Mouse (Mus musculus) forebrain, embryonic 13.5 days (tissue): ENCODE measurements around the gene S100a7a. TPM values are rescaled to one million over a fixed set of nuclear protein-coding genes. Genes with fewer than 3 reads are reported as not detected.

Experiments used
- ATAC-seq: fragments of 200-750 bp; cut with Nextera tagmentation; 2 replicates; pipeline ENCODE4 v1.8.0; 2017
- H3K27ac ChIP-seq: fragments of 300-500 bp; sonication (generic); 2 replicates; pipeline ENCODE4 v1.5.1; 2015; ENCODE audit warnings: inconsistent platforms, mild to moderate bottlenecking, moderate library complexity
- H3K27me3 ChIP-seq: fragments of 300-500 bp; sonication (generic); 2 replicates; pipeline ENCODE4 v1.6.1; 2015; ENCODE audit warnings: mild to moderate bottlenecking, inconsistent platforms
- H3K36me3 ChIP-seq: fragments of 300-500 bp; sonication (generic); 2 replicates; pipeline ENCODE4 v1.6.1; 2015; ENCODE audit warnings: mild to moderate bottlenecking, inconsistent platforms; ENCODE audit not compliant: poor library complexity, severe bottlenecking
- H3K4me1 ChIP-seq: fragments of 300-500 bp; sonication (generic); 2 replicates; pipeline ENCODE4 v1.6.1; 2015; ENCODE audit warnings: inconsistent platforms
- H3K4me2 ChIP-seq: fragments of 300-500 bp; sonication (generic); 2 replicates; pipeline ENCODE4 v1.6.1; 2015; ENCODE audit warnings: inconsistent platforms, mild to moderate bottlenecking, moderate library complexity
- H3K4me3 ChIP-seq: fragments of 300-500 bp; sonication (generic); 2 replicates; pipeline ENCODE4 v1.5.1; 2015; ENCODE audit warnings: mild to moderate bottlenecking, inconsistent platforms
- H3K9ac ChIP-seq: fragments of 300-500 bp; sonication (generic); 2 replicates; pipeline ENCODE4 v1.6.1; 2015; ENCODE audit warnings: mild to moderate bottlenecking, inconsistent platforms
- H3K9me3 ChIP-seq: fragments of 300-500 bp; sonication (generic); replicated peaks from 2 replicates; pipeline ENCODE4 v1.6.1; 2016; ENCODE audit warnings: inconsistent platforms
- WGBS: fragments of 180-500 bp; shearing (Covaris S2); methylation state at CpG from one replicate; pipeline ENCODE4 v1.1.7; 2015; 5-methylcytosine and 5-hydroxymethylcytosine counted together
- polyA plus RNA-seq: library from polyadenylated mRNA; unstranded; fragments of >200 nt; fragmentation: Nextera tagmentation; extraction: Ambion mirVana; gene quantifications from 2 replicates; pipeline ENCODE4 v1.2.1, GENCODE M21; 2015

The S100a7a gene
- polyA plus RNA-seq, 1 experiment from 2014 or later = 0.26 TPM

DNA sequence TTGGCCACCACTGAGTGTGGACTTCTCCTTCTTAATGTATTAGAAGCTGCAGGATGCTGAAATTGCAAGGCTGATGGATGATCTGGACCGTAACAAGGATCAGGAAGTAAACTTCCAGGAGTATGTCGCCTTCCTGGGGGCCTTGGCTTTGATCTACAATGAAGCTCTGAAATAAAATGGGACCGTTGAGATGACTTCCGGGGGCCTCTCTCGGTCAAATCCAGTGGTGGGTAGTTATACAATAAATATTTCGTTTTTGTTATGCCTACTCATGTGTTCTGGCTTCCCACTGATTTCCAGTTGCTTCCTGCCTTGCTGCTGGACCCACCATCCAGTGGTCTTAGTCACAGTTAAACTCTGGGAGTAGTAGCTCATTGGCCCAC, 39.7 kb upstream of the S100a7a start:
- no peaks in the 10 kb centered on the region for H3K9me3 ChIP-seq
- no peak for ATAC-seq

DNA sequence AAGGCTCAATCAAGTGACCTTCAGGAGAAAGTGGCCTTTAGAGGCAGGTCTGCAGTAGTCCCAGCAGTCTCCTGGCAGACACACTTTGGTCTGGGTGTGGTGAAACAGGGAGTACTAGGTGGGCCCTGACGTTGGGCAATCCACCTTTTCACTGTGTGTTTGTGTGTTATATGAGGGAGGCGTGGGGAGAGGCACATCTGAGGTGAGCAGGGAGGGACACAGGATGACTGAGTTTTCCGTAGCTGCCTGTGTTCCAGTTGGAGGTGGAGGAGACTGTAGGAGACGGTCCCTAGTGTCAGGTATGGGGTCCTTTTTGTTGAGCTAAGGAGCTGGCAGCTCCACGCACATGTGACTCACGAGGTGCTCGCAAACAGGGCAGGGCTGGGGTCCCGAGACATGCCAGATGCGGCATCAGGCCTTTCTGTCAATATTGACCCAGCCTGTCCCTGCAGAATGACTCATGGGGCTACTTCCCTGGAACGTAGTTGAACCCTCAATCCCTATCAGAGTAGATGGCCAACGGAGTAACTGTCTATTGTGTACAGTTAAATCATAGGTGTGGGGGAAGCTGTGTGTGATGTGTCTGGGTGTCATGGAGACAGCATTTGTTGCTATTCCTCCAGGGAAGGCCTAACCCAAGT, 39.1 kb upstream of the S100a7a start:
- Histone ChIP-seq H3K27me3 (0 out of 2 replicates have a peak, but pooled peaks cover 7% of the 10 kb centered on the region), H3K4me2 (no peak overlapping the region), H3K9ac (no peak overlapping the region), H3K9me3 (no peaks in the 10 kb centered on the region), H3K4me1 (peaks cover 6% of the 10 kb centered on the region; the same call in 1 of the 2 replicates), H3K4me3 (no peak overlapping the region), H3K27ac (no peak overlapping the region), H3K36me3 (no peaks in the 10 kb centered on the region)
- 86% methylated on average over 11 of the region's 11 CpGs for WGBS
- 0 out of 2 replicates have a peak, but pooled peaks have one; percentile 12 for ATAC-seq

More for the DNA sequence above, 39.7 kb upstream of the S100a7a start:
- Histone ChIP-seq H3K9ac (no peak overlapping the region), H3K36me3 (no peaks in the 10 kb centered on the region), H3K27ac (no peak overlapping the region), H3K4me2 (no peak overlapping the region), H3K4me1 (peaks cover 6% of the 10 kb centered on the region; the same call in 1 of the 2 replicates), H3K4me3 (no peak overlapping the region), H3K27me3 (0 out of 2 replicates have a peak, but pooled peaks cover 7% of the 10 kb centered on the region)
- 86% methylated on average over 6 of the region's 6 CpGs for WGBS

DNA sequence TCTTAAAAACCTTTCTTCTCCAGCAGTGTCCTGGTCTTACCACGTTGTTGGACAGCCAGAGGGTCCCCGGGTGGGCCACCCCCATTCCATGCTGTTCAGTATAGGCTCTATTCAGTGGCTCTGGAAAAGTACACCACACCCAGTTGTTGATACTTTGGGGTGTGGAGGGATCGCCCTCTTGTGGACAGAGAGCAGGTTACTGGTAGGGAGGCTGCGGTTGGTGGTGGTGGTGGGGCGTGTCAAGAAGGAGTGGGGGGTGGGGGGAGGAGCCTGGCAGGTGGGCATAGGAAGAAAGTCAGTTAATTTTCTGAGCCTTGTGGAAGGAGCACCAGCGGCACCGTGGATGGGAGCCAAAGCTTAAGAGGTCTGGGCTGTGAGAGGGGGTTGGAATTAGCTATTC, 38.4 kb upstream of the S100a7a start:
- H3K4me3 ChIP-seq = no peak overlapping the region
- peak; percentile 72 for ATAC-seq
- H3K4me2 ChIP-seq = no peak overlapping the region
- H3K9me3 ChIP-seq = no peaks in the 10 kb centered on the region
- no peaks in the 10 kb centered on the region for H3K36me3 ChIP-seq
- H3K27me3 ChIP-seq = 0 out of 2 replicates have a peak, but pooled peaks cover 7% of the 10 kb centered on the region
- H3K27ac ChIP-seq = no peak overlapping the region
- peaks cover 6% of the 10 kb centered on the region; the same call in 1 of the 2 replicates for H3K4me1 ChIP-seq
- no peak overlapping the region for H3K9ac ChIP-seq
- WGBS = 7% methylated on average over 7 of the region's 7 CpGs

DNA sequence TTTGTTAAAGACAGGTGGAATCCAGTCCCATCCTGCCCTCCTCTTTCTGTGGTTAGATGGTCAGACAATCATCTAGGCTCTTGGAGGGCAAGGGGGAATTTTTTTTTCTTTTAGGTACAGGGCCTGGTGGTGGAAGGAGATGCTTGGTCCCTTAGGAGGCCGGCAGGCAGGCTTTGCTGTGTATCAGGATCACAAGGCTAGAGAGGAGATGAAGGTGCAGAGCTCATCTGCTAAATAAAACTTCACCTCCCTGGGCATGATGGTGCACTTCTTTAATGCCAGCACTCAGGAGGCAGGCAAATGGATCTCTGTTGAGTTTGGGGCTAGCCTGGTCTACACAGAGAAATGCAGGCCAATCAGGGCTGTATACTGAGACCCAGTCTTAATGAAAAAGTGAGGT, 37.9 kb upstream of the S100a7a start:
- H3K4me1 ChIP-seq = peaks cover 6% of the 10 kb centered on the region; the same call in 1 of the 2 replicates

DNA sequence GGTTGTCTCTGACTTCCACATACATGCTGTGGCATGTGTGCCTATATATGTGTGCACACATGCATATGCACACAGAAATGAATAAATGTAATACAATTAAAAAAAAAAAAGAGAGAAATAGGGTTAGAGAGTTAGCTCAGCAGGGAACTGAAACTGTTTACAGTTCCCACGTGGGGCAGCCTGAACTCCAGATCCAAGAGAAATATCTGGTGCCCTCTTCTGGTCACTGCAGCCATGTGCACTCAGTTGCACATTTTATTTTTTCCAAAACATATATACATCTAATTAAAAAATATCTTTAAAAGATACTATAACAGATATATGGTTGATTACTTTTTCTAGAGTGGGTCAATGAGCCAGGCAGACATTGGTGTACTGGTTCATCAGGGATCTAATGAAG, 36.2 kb upstream of the S100a7a start:
- no peak overlapping the region for H3K27ac ChIP-seq
- no peak overlapping the region for H3K4me3 ChIP-seq
- no peaks in the 10 kb centered on the region for H3K9me3 ChIP-seq
- 0 out of 2 replicates have a peak, but pooled peaks cover 7% of the 10 kb centered on the region for H3K27me3 ChIP-seq
- H3K36me3 ChIP-seq = no peaks in the 10 kb centered on the region
- ATAC-seq = no peak
- H3K4me2 ChIP-seq = no peak overlapping the region
- H3K9ac ChIP-seq = no peak overlapping the region
- peaks cover 6% of the 10 kb centered on the region; the same call in 1 of the 2 replicates for H3K4me1 ChIP-seq
- WGBS = 14% methylated on average over 1 of the region's 1 CpGs

More for the DNA sequence above, 37.9 kb upstream of the S100a7a start:
- Histone ChIP-seq H3K9ac (no peak overlapping the region), H3K4me3 (no peak overlapping the region), H3K36me3 (no peaks in the 10 kb centered on the region), H3K27me3 (0 out of 2 replicates have a peak, but pooled peaks cover 7% of the 10 kb centered on the region), H3K27ac (no peak overlapping the region), H3K4me2 (no peak overlapping the region), H3K9me3 (no peaks in the 10 kb centered on the region)
- no peak for ATAC-seq
- WGBS = 74% methylated on average over 1 of the region's 1 CpGs

DNA sequence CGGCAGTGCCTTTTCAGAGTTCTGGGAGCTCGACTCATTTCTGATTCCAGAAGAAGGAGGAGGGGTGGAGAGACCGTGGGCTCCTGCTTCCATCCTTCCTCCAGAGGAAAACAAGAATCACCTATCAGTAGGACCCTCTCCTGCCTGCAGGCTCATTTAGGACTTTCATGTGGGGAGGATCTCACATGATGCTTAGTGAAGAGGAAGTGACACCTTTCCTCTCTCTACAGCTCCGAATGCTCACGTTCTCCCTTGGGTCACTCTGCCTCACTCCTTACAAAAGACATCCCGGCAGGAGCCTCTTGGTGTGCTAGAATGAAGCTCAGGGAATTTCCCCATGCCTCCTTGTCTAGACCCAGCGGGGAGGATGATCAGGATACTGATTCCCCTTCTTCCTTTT, 32.3 kb upstream of the S100a7a start:
- ATAC-seq = no peak
- no peaks in the 10 kb centered on the region for H3K9me3 ChIP-seq
- no peaks in the 10 kb centered on the region for H3K27me3 ChIP-seq
- WGBS = 64% methylated on average over 7 of the region's 7 CpGs
- H3K9ac ChIP-seq = no peak overlapping the region
- no peak overlapping the region for H3K4me3 ChIP-seq
- H3K4me2 ChIP-seq = no peak overlapping the region
- H3K36me3 ChIP-seq = no peaks in the 10 kb centered on the region
- H3K4me1 ChIP-seq = peaks cover 26% of the 10 kb centered on the region
- H3K27ac ChIP-seq = no peak overlapping the region

DNA sequence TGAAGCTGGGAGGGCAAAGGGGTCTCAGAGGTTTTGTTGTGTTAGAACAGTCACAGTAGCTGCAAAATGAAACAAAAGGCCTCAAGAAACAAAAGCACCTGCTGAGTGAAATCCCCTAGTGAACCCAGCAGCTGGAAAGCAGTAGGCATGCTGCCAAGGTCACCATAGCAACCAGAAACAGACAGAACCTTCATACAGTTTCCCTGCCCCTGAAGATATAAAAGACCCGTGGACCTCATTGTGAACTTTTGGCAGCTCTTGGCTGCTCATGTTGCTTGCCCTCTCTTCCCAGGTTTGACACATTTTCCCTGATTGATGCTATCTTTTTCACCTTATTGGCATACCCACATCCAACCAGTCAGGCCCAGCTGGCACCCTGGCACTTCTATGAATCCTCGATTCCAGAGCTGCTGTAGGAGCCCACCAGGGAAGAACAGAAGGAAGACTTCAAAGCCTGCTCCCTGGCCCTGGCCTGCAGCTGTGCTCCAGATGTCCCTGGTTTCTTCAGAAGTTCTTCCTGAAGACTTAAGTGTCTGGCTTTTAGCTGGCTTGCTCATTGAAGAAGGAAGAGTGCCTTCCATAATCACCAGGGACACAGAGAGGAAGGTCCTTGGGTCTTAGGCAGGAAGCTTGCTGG, 30.3 kb upstream of the S100a7a start:
- H3K4me2 ChIP-seq = 0 out of 2 replicates have a peak overlapping the region, but pooled peaks have one; percentile 7
- 5% methylated on average over 2 of the region's 2 CpGs for WGBS

DNA sequence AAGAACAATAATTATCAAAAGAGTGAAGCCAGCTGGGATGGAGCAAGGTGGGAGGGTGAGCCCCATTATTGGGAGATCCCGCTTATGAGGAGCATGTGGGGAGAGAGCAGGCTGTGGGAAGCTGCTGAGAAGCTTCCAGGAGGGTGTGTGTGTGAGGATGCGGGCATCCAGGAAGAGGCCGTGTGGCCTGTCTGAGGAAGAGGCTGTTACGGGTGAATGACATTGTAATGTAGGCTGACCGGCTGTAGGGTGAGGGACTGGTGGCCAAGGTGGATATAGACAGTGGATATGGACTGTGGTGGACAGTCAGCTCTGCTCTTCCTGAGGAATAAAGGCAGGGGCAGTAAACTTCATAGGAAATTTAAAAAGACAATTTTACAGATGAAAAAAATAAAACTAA, 28.3 kb upstream of the S100a7a start:
- Histone ChIP-seq H3K4me3 (no peak overlapping the region), H3K27ac (no peak overlapping the region), H3K4me2 (no peak overlapping the region), H3K9ac (no peak overlapping the region), H3K9me3 (no peaks in the 10 kb centered on the region), H3K27me3 (no peaks in the 10 kb centered on the region), H3K36me3 (no peaks in the 10 kb centered on the region), H3K4me1 (peaks cover 26% of the 10 kb centered on the region)
- 0 out of 2 replicates have a peak, but pooled peaks have one; percentile 23 for ATAC-seq
- WGBS = 73% methylated on average over 5 of the region's 5 CpGs

More for the DNA sequence above, 30.3 kb upstream of the S100a7a start:
- Histone ChIP-seq H3K9ac (no peak overlapping the region), H3K27me3 (no peaks in the 10 kb centered on the region), H3K4me3 (no peak overlapping the region), H3K36me3 (no peaks in the 10 kb centered on the region), H3K27ac (peak overlapping the region; percentile 54), H3K9me3 (no peaks in the 10 kb centered on the region), H3K4me1 (peaks cover 26% of the 10 kb centered on the region)
- peak; percentile 71; the same call in 1 of the 2 replicates for ATAC-seq

DNA sequence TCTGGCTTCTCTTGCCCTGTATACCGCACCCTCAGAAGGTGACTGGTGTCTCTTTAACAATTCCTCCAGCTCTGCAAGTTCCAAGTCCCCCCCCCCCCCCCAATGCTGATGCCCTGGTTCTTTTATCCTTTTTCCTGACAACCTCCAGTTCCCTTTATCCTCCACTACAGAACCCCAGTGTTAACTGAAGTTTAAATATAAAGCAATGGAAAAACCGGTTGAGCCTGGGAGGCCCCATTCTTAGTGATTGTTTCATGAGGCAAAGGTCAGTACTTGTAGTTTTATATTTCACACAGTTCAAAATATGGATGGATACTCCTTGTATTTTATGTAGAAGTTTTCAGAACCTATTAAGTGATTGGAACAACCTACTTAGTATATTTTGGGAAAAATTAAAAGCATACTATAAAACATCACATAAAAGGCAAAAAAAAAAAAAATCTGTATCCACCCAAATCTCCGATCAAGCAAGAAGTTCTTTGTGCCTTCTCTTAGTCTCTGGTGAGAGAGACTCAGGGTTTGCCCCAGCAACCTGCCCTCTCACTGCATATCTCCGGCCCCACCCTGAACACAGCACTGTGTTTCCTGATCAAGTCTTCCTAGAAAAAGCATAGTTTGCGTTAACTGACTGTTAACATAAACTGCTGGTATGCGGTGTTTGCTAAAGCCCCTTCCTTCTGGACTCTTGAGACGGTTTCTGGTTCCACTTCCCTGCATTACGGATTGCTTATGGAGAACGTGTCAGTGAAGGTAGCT, 27.4 kb upstream of the S100a7a start:
- H3K36me3 ChIP-seq = no peaks in the 10 kb centered on the region
- no peaks in the 10 kb centered on the region for H3K9me3 ChIP-seq
- H3K4me2 ChIP-seq = no peak overlapping the region
- no peak overlapping the region for H3K4me3 ChIP-seq
- ATAC-seq = no peak
- peaks cover 26% of the 10 kb centered on the region for H3K4me1 ChIP-seq
- WGBS = 82% methylated on average over 9 of the region's 9 CpGs
- no peak overlapping the region for H3K9ac ChIP-seq
- no peaks in the 10 kb centered on the region for H3K27me3 ChIP-seq
- H3K27ac ChIP-seq = no peak overlapping the region

DNA sequence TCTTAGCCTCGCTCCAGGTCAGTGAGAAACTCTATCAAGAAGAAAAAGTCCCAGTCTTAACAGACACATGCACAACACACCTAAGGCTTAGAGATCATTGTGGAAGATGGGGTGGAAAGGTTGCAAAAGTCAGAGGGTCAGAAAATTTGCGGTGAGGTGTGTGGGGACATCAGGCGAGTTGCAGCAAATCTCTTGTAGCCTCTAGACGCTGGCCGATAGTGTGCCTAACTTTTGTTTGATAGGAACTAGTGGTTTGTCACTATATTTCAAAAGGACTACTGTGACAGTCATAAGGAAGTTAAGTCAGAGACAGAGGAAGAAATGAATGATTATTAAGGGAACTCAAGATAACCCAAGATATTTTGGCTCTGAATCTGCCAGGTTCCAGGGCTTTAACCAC, 26.5 kb upstream of the S100a7a start:
- ATAC-seq = no peak
- Histone ChIP-seq H3K27ac (no peak overlapping the region), H3K9ac (no peak overlapping the region), H3K4me3 (no peak overlapping the region), H3K4me1 (peaks cover 26% of the 10 kb centered on the region), H3K27me3 (no peaks in the 10 kb centered on the region), H3K4me2 (no peak overlapping the region), H3K36me3 (no peaks in the 10 kb centered on the region), H3K9me3 (no peaks in the 10 kb centered on the region)
- 94% methylated on average over 5 of the region's 5 CpGs for WGBS

DNA sequence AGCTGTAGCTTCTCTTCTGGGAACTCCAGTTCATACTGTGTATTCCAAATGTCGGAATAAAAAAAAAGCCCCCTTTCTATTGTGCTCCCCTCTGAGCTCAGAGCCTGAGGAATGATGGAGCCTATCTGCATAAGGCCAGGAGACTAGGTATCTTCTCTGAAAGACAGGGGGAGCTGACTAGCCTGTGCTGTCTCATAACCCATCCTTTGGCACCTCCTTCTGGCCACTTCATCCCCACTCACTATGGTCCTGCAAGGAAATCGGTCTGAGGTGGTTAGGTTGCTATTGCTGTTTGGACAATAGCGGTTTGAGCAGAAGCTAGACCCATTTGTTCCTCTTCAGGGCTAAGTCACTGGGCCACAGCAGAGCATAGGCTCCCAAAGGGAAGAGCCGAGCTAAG, 26.0 kb upstream of the S100a7a start:
- Histone ChIP-seq H3K27ac (no peak overlapping the region), H3K9ac (no peak overlapping the region), H3K9me3 (no peaks in the 10 kb centered on the region), H3K36me3 (no peaks in the 10 kb centered on the region), H3K4me2 (no peak overlapping the region), H3K27me3 (no peaks in the 10 kb centered on the region), H3K4me1 (peaks cover 24% of the 10 kb centered on the region), H3K4me3 (no peak overlapping the region)
- WGBS = 69% methylated on average over 4 of the region's 4 CpGs
- ATAC-seq = no peak

DNA sequence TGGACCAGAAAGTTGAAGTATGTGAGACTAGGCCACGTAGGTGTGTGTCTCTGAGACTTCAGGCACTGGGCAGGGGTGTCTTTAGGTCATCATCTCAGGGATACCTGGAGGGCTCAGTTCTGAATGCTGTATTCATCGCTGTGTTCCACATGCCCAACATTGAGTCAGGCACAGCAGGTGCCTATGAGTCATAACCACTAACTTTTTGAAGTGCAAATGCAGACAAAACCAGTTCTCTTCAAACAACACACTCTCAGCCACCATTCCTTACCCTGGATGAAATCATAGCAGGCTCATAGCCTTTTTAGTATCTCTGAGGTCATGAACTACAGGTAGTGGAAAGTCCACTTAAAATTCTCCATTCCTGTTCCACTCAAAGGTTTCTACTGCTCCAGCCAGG, 24.5 kb upstream of the S100a7a start:
- Histone ChIP-seq H3K27me3 (no peaks in the 10 kb centered on the region), H3K4me3 (no peak overlapping the region), H3K27ac (no peak overlapping the region), H3K4me1 (peaks cover 9% of the 10 kb centered on the region), H3K36me3 (no peaks in the 10 kb centered on the region), H3K4me2 (no peak overlapping the region), H3K9me3 (no peaks in the 10 kb centered on the region), H3K9ac (no peak overlapping the region)
- WGBS = 79% methylated on average over 2 of the region's 2 CpGs
- no peak for ATAC-seq
